Mouse (Mus musculus) liver, postnatal 0 days (tissue): ENCODE results near the gene Sorcs2.

Experiments used
- CTCF ChIP-seq: sonication (generic); IDR thresholded peaks from 2 replicates; pipeline ENCODE4 v1.5.1; 2016; ENCODE audit warnings: antibody characterized with exemption, low read depth
- EP300 ChIP-seq: IDR thresholded peaks from 2 replicates; pipeline ENCODE4 v1.6.1; 2016; ENCODE audit warnings: antibody characterized with exemption, low read depth, mild to moderate bottlenecking

DNA sequence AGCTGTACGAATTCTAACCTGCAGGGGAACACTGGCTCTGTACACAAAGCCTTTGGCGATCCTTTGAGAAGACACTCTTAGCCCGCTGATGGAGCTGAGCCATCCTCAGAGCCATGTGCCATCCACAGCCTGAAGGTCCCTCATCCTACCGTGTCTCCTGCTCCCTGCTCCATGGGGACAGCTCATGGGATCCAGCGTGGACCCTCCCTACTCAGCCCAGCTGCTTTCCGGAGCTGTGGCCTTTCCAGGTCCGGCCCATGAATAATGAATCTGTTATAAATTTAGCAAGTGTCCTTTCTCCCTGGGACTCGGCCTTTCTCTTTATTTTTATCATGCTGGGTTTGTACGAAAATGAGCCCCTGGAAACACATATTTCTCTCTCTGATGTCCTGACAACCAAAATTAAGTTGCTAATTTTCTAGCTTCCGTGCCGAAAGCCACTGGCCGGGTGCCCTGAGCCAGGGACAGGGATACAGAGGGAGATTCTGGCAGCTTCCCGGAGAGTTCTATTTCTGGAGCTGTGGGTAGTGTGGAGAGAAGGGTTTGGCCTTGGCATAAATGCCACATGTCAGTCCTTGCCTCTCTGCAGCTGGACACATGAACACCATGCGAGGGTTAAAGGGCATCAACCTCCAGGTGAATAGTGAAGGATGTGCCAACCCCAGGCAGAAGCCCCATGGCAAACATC lies 228.8 kb downstream of the Sorcs2 start:
- TF ChIP-seq CTCF (no peak), EP300 (no peak)
